Mouse (Mus musculus): Measurements from ENCODE around the gene Kmt2c. TPM values are rescaled to one million over a fixed set of nuclear protein-coding genes. Genes with fewer than 3 reads are reported as not detected.
"Not testable (repeated sequence)": the region's sequence is repeated elsewhere in the genome, so short reads cannot be mapped to it uniquely, and the experiment has no call there.

Gene Kmt2c
- polyA plus RNA-seq, 1 experiment from 2014 or later: 16.9 TPM

DNA sequence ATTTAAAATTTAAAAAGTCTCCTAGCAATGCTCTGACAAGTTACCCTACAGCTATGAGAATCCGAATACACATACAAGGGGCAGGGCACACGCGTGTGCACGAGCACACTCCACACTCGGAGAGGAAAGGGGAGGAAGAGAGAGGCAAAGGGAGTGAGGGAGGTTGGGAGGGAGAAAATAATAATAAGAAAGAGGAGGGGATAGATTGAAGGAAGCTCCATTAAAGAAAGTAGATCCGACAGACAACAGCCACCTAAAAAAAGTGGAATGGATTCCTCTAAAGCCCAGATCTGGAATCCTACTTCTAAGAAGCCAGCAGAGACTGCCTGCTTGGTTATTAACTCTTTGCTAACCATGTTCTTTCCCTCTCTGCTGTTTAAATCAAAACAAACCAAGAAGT is 26.5 kb downstream of the Kmt2c start:
- WGBS: 2% methylated on average over 6 of the region's 6 CpGs

DNA sequence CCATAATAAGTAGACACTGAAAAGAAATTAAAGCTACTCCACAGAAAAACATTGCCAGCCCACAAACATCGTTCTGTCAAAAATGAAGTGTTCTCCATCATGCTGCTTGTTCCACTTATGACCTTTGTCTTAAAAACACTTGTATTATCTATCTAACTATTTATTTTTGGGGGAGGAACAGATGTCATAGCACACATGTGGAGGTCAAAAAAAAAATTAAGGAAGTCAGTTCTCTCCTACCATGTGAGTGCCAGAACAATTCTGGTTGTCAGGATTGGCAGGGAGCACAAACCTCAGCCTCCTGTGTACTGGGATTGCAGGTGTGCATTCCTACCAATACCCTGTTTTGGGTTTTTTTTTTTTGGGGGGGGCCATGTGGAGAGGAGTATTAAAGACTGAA is 36.6 kb downstream of the Kmt2c start:
- Histone ChIP-seq H3K4me2 (no peak overlapping the region), H3K9ac (replicated peaks) (no peak overlapping the region), H3K4me3 (replicated peaks) (no peak overlapping the region), H3K4me1 (replicated peaks) (no peaks in the 10 kb centered on the region), H3K27me3 (no peaks in the 10 kb centered on the region), H3K27ac (no peak overlapping the region), H3K9me3 (no peaks in the 10 kb centered on the region), H3K36me3 (0 out of 2 replicates have a peak, but pooled peaks cover 6% of the 10 kb centered on the region)
- WGBS: 94% methylated on average over 1 of the region's 1 CpGs
- ATAC-seq (ENCODE audit: insufficient number of reproducible peaks, insufficient read depth, low FRiP score, low TSS enrichment, low read depth): no peak

More for the DNA sequence above, 26.5 kb downstream of the Kmt2c start:
- H3K36me3 ChIP-seq: no peaks in the 10 kb centered on the region
- H3K4me1 ChIP-seq (replicated peaks): no peaks in the 10 kb centered on the region
- H3K9ac ChIP-seq (replicated peaks): no peak overlapping the region
- no peak overlapping the region for H3K27ac ChIP-seq
- H3K4me3 ChIP-seq (replicated peaks): peak overlapping the region; percentile 35
- no peaks in the 10 kb centered on the region for H3K9me3 ChIP-seq
- ATAC-seq (ENCODE audit: insufficient number of reproducible peaks, insufficient read depth, low FRiP score, low TSS enrichment, low read depth): no peak
- no peaks in the 10 kb centered on the region for H3K27me3 ChIP-seq
- peak overlapping the region; percentile 53 for H3K4me2 ChIP-seq

- ATAC-seq (ENCODE audit: insufficient number of reproducible peaks, insufficient read depth, low FRiP score, low TSS enrichment, low read depth); H3K27me3 ChIP-seq; H3K9ac ChIP-seq (replicated peaks); H3K9me3 ChIP-seq; H3K4me3 ChIP-seq (replicated peaks); H3K27ac ChIP-seq; H3K4me1 ChIP-seq (replicated peaks); H3K4me2 ChIP-seq; H3K36me3 ChIP-seq: not testable (repeated sequence)
Measured at GRCm38 (mm10) chr5:25455432-25455831, 43.2 kb downstream of the Kmt2c start.

- no peak overlapping the region for H3K4me2 ChIP-seq
- no peaks in the 10 kb centered on the region for H3K9me3 ChIP-seq
- no peak for ATAC-seq (ENCODE audit: insufficient number of reproducible peaks, insufficient read depth, low FRiP score, low TSS enrichment, low read depth)
- H3K36me3 ChIP-seq: no peaks in the 10 kb centered on the region
- H3K4me1 ChIP-seq (replicated peaks): no peaks in the 10 kb centered on the region
- no peaks in the 10 kb centered on the region for H3K27me3 ChIP-seq
- 93% methylated on average over 2 of the region's 2 CpGs for WGBS
- no peak overlapping the region for H3K27ac ChIP-seq
- H3K4me3 ChIP-seq (replicated peaks): no peak overlapping the region
- no peak overlapping the region for H3K9ac ChIP-seq (replicated peaks)
Measured at GRCm38 (mm10) chr5:25452691-25453090, 45.9 kb downstream of the Kmt2c start.

DNA sequence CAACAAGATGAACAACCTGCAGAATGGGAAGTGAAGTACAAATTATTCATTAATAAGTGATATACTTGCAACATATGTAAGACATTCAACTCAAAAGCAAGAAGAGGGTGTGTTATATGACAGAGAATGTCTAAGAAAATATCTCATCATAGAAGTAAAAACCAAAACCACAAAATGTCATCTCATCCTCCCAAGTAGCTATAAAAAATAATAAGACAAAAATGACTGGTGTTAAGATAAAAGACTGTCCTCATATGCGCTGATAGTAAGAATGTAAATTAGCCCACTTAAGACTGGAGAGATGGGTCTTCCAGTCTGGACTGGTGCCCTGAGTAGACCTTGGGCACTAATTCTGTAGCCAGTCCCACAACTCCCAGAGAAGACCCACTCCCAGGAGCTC is 61.1 kb downstream of the Kmt2c start:
- Histone ChIP-seq H3K4me3 (replicated peaks) (no peak overlapping the region), H3K9me3 (no peaks in the 10 kb centered on the region), H3K9ac (replicated peaks) (no peak overlapping the region), H3K4me2 (no peak overlapping the region), H3K36me3 (no peaks in the 10 kb centered on the region), H3K27ac (no peak overlapping the region), H3K27me3 (no peaks in the 10 kb centered on the region), H3K4me1 (replicated peaks) (no peaks in the 10 kb centered on the region)
- WGBS: 91% methylated on average over 1 of the region's 1 CpGs
- ATAC-seq (ENCODE audit: insufficient number of reproducible peaks, insufficient read depth, low FRiP score, low TSS enrichment, low read depth): no peak

DNA sequence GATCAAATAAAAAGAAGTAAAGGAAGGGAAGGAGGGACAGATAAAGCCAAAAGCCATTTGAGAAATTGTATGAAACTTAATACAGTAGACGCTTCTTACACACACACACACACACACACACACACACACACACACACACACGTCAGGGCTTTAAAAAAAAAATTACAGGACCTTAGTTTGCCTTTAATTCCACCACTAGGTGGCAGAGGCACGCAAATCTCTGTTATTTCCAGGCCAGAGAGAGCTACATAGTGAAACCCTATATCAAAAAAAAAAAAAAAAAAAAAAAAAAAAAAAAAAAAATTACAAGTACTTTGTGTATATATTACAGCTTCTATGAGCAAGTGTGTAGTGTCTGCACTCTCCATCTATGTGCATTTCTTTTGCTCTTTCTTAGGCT is 62.5 kb downstream of the Kmt2c start:
- ATAC-seq (ENCODE audit: insufficient number of reproducible peaks, insufficient read depth, low FRiP score, low TSS enrichment, low read depth): no peak; the same call in 1 of the 2 replicates
- 32% methylated on average over 3 of the region's 3 CpGs for WGBS
- Histone ChIP-seq H3K27me3 (no peaks in the 10 kb centered on the region), H3K4me3 (replicated peaks) (no peak overlapping the region), H3K27ac (no peak overlapping the region), H3K4me1 (replicated peaks) (no peaks in the 10 kb centered on the region), H3K9ac (replicated peaks) (no peak overlapping the region), H3K9me3 (no peaks in the 10 kb centered on the region), H3K36me3 (no peaks in the 10 kb centered on the region), H3K4me2 (no peak overlapping the region)

DNA sequence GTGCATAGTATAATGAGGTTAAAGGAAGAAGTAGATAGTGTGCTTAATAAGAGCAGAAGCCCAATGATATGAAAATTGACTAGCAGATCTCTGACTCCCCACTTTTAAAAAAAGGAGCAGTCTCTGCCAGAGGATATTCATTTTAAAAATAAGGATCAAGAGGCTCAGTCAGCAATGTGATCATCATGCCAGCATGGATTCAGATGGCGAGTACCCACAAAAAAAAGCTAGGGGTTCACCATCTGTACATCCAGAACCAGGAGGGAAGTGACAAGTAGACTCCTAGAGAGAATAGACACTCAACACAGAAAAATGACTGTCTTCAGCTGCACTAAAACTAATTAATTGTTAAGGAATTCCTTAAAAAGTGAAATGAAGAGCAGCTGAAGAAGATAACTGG is 76.0 kb downstream of the Kmt2c start:
- Histone ChIP-seq H3K4me1 (replicated peaks) (no peaks in the 10 kb centered on the region), H3K4me2 (no peak overlapping the region), H3K9me3 (no peaks in the 10 kb centered on the region), H3K27me3 (no peaks in the 10 kb centered on the region), H3K9ac (replicated peaks) (no peak overlapping the region), H3K4me3 (replicated peaks) (no peak overlapping the region), H3K27ac (no peak overlapping the region), H3K36me3 (no peaks in the 10 kb centered on the region)
- ATAC-seq (ENCODE audit: insufficient number of reproducible peaks, insufficient read depth, low FRiP score, low TSS enrichment, low read depth): no peak
- 79% methylated on average over 1 of the region's 1 CpGs for WGBS

DNA sequence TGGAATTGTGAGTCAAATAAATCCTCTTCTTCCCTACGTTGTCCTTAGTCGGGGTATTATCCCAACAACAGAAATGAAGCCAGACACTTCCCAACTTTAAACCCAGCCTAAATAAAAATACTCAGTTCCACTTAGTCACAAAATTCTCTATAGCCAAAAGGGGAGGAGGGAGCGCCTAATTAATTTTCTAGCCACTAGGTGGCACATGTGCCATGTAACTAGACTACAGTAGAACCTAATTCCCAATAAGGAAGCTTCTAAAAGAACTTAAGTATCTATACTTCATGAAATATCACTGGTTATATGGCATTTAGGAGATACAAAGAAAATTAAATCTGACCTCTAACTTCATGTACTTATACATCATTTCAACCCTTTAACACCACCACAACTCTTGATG is 78.0 kb downstream of the Kmt2c start:
- no peak overlapping the region for H3K9ac ChIP-seq (replicated peaks)
- H3K4me3 ChIP-seq (replicated peaks): no peak overlapping the region
- WGBS: 34% methylated on average over 3 of the region's 3 CpGs
- ATAC-seq (ENCODE audit: insufficient number of reproducible peaks, insufficient read depth, low FRiP score, low TSS enrichment, low read depth): no peak
- no peaks in the 10 kb centered on the region for H3K27me3 ChIP-seq
- H3K9me3 ChIP-seq: no peaks in the 10 kb centered on the region
- no peak overlapping the region for H3K27ac ChIP-seq
- no peaks in the 10 kb centered on the region for H3K4me1 ChIP-seq (replicated peaks)
- no peaks in the 10 kb centered on the region for H3K36me3 ChIP-seq
- H3K4me2 ChIP-seq: no peak overlapping the region

- ATAC-seq (ENCODE audit: insufficient number of reproducible peaks, insufficient read depth, low FRiP score, low TSS enrichment, low read depth): no peak
Measured at GRCm38 (mm10) chr5:25415382-25415781, 83.2 kb downstream of the Kmt2c start.

GRCm38 (mm10) chr5:25396727-25397126 is 101.9 kb downstream of the Kmt2c start:
- H3K36me3 ChIP-seq: peaks cover 24% of the 10 kb centered on the region
- no peaks in the 10 kb centered on the region for H3K4me1 ChIP-seq (replicated peaks)
- no peak overlapping the region for H3K27ac ChIP-seq
- no peak overlapping the region for H3K9ac ChIP-seq (replicated peaks)
- WGBS: 97% methylated on average over 2 of the region's 2 CpGs
- no peak for ATAC-seq (ENCODE audit: insufficient number of reproducible peaks, insufficient read depth, low FRiP score, low TSS enrichment, low read depth)
- no peaks in the 10 kb centered on the region for H3K9me3 ChIP-seq
- H3K4me2 ChIP-seq: no peak overlapping the region
- no peak overlapping the region for H3K4me3 ChIP-seq (replicated peaks)
- H3K27me3 ChIP-seq: no peaks in the 10 kb centered on the region

More at GRCm38 (mm10) chr5:25415382-25415781, 83.2 kb downstream of the Kmt2c start:
- H3K36me3 ChIP-seq: peaks cover 7% of the 10 kb centered on the region; the same call in 1 of the 2 replicates
- H3K4me3 ChIP-seq (replicated peaks): no peak overlapping the region
- H3K27me3 ChIP-seq: no peaks in the 10 kb centered on the region
- H3K4me2 ChIP-seq: no peak overlapping the region
- no peak overlapping the region for H3K9ac ChIP-seq (replicated peaks)
- no peaks in the 10 kb centered on the region for H3K4me1 ChIP-seq (replicated peaks)
- no peaks in the 10 kb centered on the region for H3K9me3 ChIP-seq
- H3K27ac ChIP-seq: no peak overlapping the region

GRCm38 (mm10) chr5:25392655-25393054 is 105.9 kb downstream of the Kmt2c start:
- H3K4me1 ChIP-seq (replicated peaks): no peaks in the 10 kb centered on the region
- peaks cover 6% of the 10 kb centered on the region; the same call in 1 of the 2 replicates for H3K36me3 ChIP-seq
- WGBS: 82% methylated on average over 2 of the region's 2 CpGs
- no peak overlapping the region for H3K27ac ChIP-seq
- no peak overlapping the region for H3K9ac ChIP-seq (replicated peaks)
- no peaks in the 10 kb centered on the region for H3K27me3 ChIP-seq
- no peak for ATAC-seq (ENCODE audit: insufficient number of reproducible peaks, insufficient read depth, low FRiP score, low TSS enrichment, low read depth)
- no peak overlapping the region for H3K4me2 ChIP-seq
- no peak overlapping the region for H3K4me3 ChIP-seq (replicated peaks)
- no peaks in the 10 kb centered on the region for H3K9me3 ChIP-seq

- no peak overlapping the region for H3K4me2 ChIP-seq
- no peak overlapping the region for H3K4me3 ChIP-seq (replicated peaks)
- 85% methylated on average over 11 of the region's 11 CpGs for WGBS
- no peaks in the 10 kb centered on the region for H3K9me3 ChIP-seq
- H3K36me3 ChIP-seq: peaks cover 14% of the 10 kb centered on the region
- H3K9ac ChIP-seq (replicated peaks): no peak overlapping the region
- 0 out of 2 replicates have a peak overlapping the region, but pooled peaks have one; percentile 35 for H3K27ac ChIP-seq
- H3K27me3 ChIP-seq: no peaks in the 10 kb centered on the region
- H3K4me1 ChIP-seq (replicated peaks): no peaks in the 10 kb centered on the region
- ATAC-seq (ENCODE audit: insufficient number of reproducible peaks, insufficient read depth, low FRiP score, low TSS enrichment, low read depth): no peak
Measured at GRCm38 (mm10) chr5:25383581-25383980, 115.0 kb downstream of the Kmt2c start.

All from limb, embryonic 12.5 days (tissue).